Mouse (Mus musculus) embryonic facial prominence, embryonic 12.5 days (tissue): ENCODE data around the gene Smim20. TPM values are rescaled to one million over a fixed set of nuclear protein-coding genes. Genes with fewer than 3 reads are reported as not detected.

Experiments
- ATAC-seq: fragments of 200-750 bp; cut with Nextera tagmentation; 2 replicates; pipeline ENCODE4 v1.8.0; 2017; ENCODE audit not compliant: insufficient number of reproducible peaks, insufficient read depth, low FRiP score, low TSS enrichment
- H3K27ac ChIP-seq: fragments of 300-500 bp; sonication (generic); 2 replicates; pipeline ENCODE4 v1.5.1; 2016; ENCODE audit warnings: mild to moderate bottlenecking
- H3K27me3 ChIP-seq: fragments of 300-500 bp; sonication (generic); 2 replicates; pipeline ENCODE4 v1.6.1; 2016; ENCODE audit warnings: mild to moderate bottlenecking, moderate library complexity
- H3K36me3 ChIP-seq: fragments of 300-500 bp; sonication (generic); 2 replicates; pipeline ENCODE4 v1.6.1; 2016; ENCODE audit warnings: mild to moderate bottlenecking
- H3K4me1 ChIP-seq: fragments of 300-500 bp; sonication (generic); 2 replicates; pipeline ENCODE4 v1.6.1; 2016
- H3K4me2 ChIP-seq: fragments of 300-500 bp; sonication (generic); replicated peaks from 2 replicates; pipeline ENCODE4 v1.6.1; 2016; ENCODE audit warnings: mild to moderate bottlenecking, moderate library complexity
- H3K4me3 ChIP-seq: fragments of 300-500 bp; sonication (generic); 2 replicates; pipeline ENCODE4 v1.5.1; 2016; ENCODE audit warnings: mild to moderate bottlenecking
- H3K9ac ChIP-seq: fragments of 300-500 bp; sonication (generic); 2 replicates; pipeline ENCODE4 v1.6.1; 2016; ENCODE audit warnings: mild to moderate bottlenecking, moderate library complexity
- H3K9me3 ChIP-seq: fragments of 300-500 bp; sonication (generic); 2 replicates; pipeline ENCODE4 v1.6.1; 2016; ENCODE audit warnings: mild to moderate bottlenecking, moderate library complexity
- WGBS: fragments of 180-500 bp; shearing (Covaris S2); methylation state at CpG from one replicate; pipeline ENCODE4 v1.1.7; 2016; 5-methylcytosine and 5-hydroxymethylcytosine counted together
- polyA plus RNA-seq: library from polyadenylated mRNA; unstranded; fragments of >200 nt; fragmentation: Nextera tagmentation; extraction: Ambion mirVana; gene quantifications from 2 replicates; pipeline ENCODE4 v1.2.1, GENCODE M21; 2016

Smim20 gene
- polyA plus RNA-seq, 1 experiment from 2014 or later = 72.7 TPM

- no peak for ATAC-seq
- H3K27ac ChIP-seq = no peak overlapping the region
Observed at GRCm38 (mm10) chr5:53242865-53243499, 23.9 kb upstream of the Smim20 start.

DNA sequence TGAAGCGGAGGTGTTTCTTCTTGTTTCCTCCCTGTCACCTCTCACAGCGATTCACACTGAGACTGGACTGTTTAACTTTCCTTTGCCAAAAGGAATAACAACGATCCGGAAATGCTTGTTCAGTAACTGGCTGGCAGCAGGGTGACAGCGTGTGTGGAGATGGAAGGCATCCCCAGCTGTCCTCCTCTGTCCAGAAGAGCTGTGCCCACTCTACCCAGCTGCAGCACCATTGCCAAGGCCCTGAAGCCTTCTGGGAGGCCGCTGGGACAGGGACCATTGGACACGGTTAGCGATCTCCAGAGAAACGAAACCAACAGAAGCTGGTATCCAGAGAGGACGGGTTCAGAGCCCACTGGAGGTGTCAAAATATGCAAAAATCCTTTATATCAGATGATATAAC lies 22.9 kb upstream of the Smim20 start:
- H3K9ac ChIP-seq = no peak overlapping the region
- 0 out of 2 replicates have a peak, but pooled peaks cover 6% of the 10 kb centered on the region for H3K4me1 ChIP-seq
- H3K27ac ChIP-seq = no peak overlapping the region
- H3K9me3 ChIP-seq = no peaks in the 10 kb centered on the region
- H3K4me2 ChIP-seq = no peak overlapping the region
- H3K27me3 ChIP-seq = no peaks in the 10 kb centered on the region
- H3K4me3 ChIP-seq = no peak overlapping the region
- WGBS = 81% methylated on average over 10 of the region's 10 CpGs
- no peaks in the 10 kb centered on the region for H3K36me3 ChIP-seq
- ATAC-seq = no peak

More at GRCm38 (mm10) chr5:53242865-53243499, 23.9 kb upstream of the Smim20 start:
- H3K27me3 ChIP-seq = no peaks in the 10 kb centered on the region
- no peak overlapping the region for H3K4me2 ChIP-seq
- no peak overlapping the region for H3K4me3 ChIP-seq
- H3K4me1 ChIP-seq = 0 out of 2 replicates have a peak, but pooled peaks cover 6% of the 10 kb centered on the region
- H3K9ac ChIP-seq = no peak overlapping the region
- H3K36me3 ChIP-seq = no peaks in the 10 kb centered on the region
- H3K9me3 ChIP-seq = no peaks in the 10 kb centered on the region
- WGBS = 85% methylated on average over 7 of the region's 7 CpGs

- Histone ChIP-seq H3K9ac (no peak overlapping the region), H3K4me2 (no peak overlapping the region), H3K36me3 (no peaks in the 10 kb centered on the region), H3K9me3 (no peaks in the 10 kb centered on the region), H3K27ac (no peak overlapping the region), H3K27me3 (no peaks in the 10 kb centered on the region; the same call in 1 of the 2 replicates), H3K4me1 (no peaks in the 10 kb centered on the region), H3K4me3 (no peak overlapping the region)
- no peak for ATAC-seq
- WGBS = 66% methylated on average over 11 of the region's 11 CpGs
Observed at GRCm38 (mm10) chr5:53248499-53248898, 18.4 kb upstream of the Smim20 start.

GRCm38 (mm10) chr5:53249431-53250061 lies 17.3 kb upstream of the Smim20 start:
- Histone ChIP-seq H3K27me3 (no peaks in the 10 kb centered on the region; the same call in 1 of the 2 replicates), H3K9ac (no peak overlapping the region), H3K36me3 (no peaks in the 10 kb centered on the region), H3K9me3 (no peaks in the 10 kb centered on the region), H3K4me2 (no peak overlapping the region), H3K4me3 (no peak overlapping the region), H3K27ac (no peak overlapping the region), H3K4me1 (no peaks in the 10 kb centered on the region)
- 80% methylated on average over 4 of the region's 4 CpGs for WGBS
- ATAC-seq = no peak

- no peak overlapping the region for H3K9ac ChIP-seq
- 0 out of 2 replicates have a peak, but pooled peaks cover 7% of the 10 kb centered on the region for H3K4me1 ChIP-seq
- no peak overlapping the region for H3K27ac ChIP-seq
- no peaks in the 10 kb centered on the region for H3K36me3 ChIP-seq
- peaks cover 3% of the 10 kb centered on the region; the same call in 1 of the 2 replicates for H3K27me3 ChIP-seq
- WGBS = 83% methylated on average over 5 of the region's 5 CpGs
- H3K9me3 ChIP-seq = no peaks in the 10 kb centered on the region
- no peak overlapping the region for H3K4me3 ChIP-seq
- no peak for ATAC-seq
- H3K4me2 ChIP-seq = no peak overlapping the region
Observed at GRCm38 (mm10) chr5:53254154-53254553, 12.7 kb upstream of the Smim20 start.

- H3K36me3 ChIP-seq = no peaks in the 10 kb centered on the region
- H3K27ac ChIP-seq = no peak overlapping the region
- 0 out of 2 replicates have a peak, but pooled peaks cover 7% of the 10 kb centered on the region for H3K4me1 ChIP-seq
- WGBS = 54% methylated on average over 3 of the region's 3 CpGs
- peaks cover 3% of the 10 kb centered on the region; the same call in 1 of the 2 replicates for H3K27me3 ChIP-seq
- H3K4me2 ChIP-seq = no peak overlapping the region
- H3K4me3 ChIP-seq = no peak overlapping the region
- H3K9me3 ChIP-seq = no peaks in the 10 kb centered on the region
- H3K9ac ChIP-seq = no peak overlapping the region
- no peak for ATAC-seq
Observed at GRCm38 (mm10) chr5:53254821-53255220, 12.1 kb upstream of the Smim20 start.

GRCm38 (mm10) chr5:53258038-53258786 lies 8.7 kb upstream of the Smim20 start:
- Histone ChIP-seq H3K4me1 (0 out of 2 replicates have a peak, but pooled peaks cover 7% of the 10 kb centered on the region), H3K27ac (no peak overlapping the region), H3K4me2 (peak overlapping the region; percentile 65), H3K27me3 (peaks cover 3% of the 10 kb centered on the region; the same call in 1 of the 2 replicates), H3K36me3 (no peaks in the 10 kb centered on the region), H3K9me3 (no peaks in the 10 kb centered on the region), H3K9ac (peak overlapping the region; percentile 29; the same call in 1 of the 2 replicates), H3K4me3 (peak overlapping the region; percentile 32)
- WGBS = 2% methylated on average over 29 of the region's 29 CpGs
- no peak for ATAC-seq

DNA sequence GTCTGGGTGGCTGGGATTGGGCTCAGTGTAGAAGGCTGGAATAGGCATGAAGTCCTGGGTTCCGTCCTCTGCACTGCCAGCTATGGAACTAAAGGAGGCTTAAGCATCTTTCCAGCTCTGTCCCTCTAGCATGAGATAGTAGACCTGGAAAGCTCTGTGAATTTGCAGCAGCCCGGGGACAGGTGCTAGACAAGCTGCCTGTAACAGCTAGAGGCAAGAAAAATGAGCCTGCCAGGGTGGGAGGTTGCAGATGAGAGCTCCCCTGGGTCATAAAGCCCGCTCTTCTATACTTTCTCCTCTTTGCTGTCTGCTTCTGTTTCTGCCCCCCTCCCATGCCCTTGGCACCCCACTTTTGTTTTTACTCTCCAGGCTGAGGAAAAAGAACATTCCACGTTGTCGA lies 7.0 kb upstream of the Smim20 start:
- no peaks in the 10 kb centered on the region for H3K36me3 ChIP-seq
- no peak overlapping the region for H3K4me2 ChIP-seq
- H3K4me1 ChIP-seq = 0 out of 2 replicates have a peak, but pooled peaks cover 7% of the 10 kb centered on the region
- H3K4me3 ChIP-seq = no peak overlapping the region
- no peak overlapping the region for H3K9ac ChIP-seq
- ATAC-seq = no peak
- peaks cover 3% of the 10 kb centered on the region; the same call in 1 of the 2 replicates for H3K27me3 ChIP-seq
- 53% methylated on average over 5 of the region's 5 CpGs for WGBS
- H3K27ac ChIP-seq = no peak overlapping the region
- H3K9me3 ChIP-seq = no peaks in the 10 kb centered on the region

GRCm38 (mm10) chr5:53261999-53262398 lies 4.9 kb upstream of the Smim20 start:
- H3K27me3 ChIP-seq = peaks cover 3% of the 10 kb centered on the region; the same call in 1 of the 2 replicates
- H3K27ac ChIP-seq = no peak overlapping the region
- H3K4me2 ChIP-seq = no peak overlapping the region
- 79% methylated on average over 10 of the region's 10 CpGs for WGBS
- no peak overlapping the region for H3K4me3 ChIP-seq
- no peaks in the 10 kb centered on the region for H3K9me3 ChIP-seq
- no peaks in the 10 kb centered on the region for H3K36me3 ChIP-seq
- ATAC-seq = no peak
- no peak overlapping the region for H3K9ac ChIP-seq
- H3K4me1 ChIP-seq = 0 out of 2 replicates have a peak, but pooled peaks cover 7% of the 10 kb centered on the region

DNA sequence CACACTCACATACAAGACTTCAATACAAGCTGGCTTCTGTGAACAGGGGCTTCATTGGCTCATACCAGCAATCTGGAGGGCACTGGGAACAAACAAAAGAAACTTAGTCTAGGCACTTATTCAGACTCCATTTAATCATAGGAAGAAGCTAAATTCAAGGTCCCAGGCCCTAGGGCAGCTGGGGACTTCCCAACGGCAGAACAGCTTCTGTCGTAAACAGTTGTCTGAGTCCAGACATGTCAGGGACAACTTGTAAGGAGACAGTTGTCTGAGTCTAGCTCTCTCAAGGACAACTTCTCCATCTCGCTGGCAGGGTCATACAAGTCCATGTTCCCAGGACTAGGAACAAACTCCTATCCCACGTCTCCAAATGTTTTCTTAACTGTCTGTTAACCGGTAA lies 2.8 kb upstream of the Smim20 start:
- H3K4me1 ChIP-seq = peaks cover 7% of the 10 kb centered on the region; the same call in 1 of the 2 replicates
- H3K4me2 ChIP-seq = no peak overlapping the region
- no peaks in the 10 kb centered on the region for H3K9me3 ChIP-seq
- no peak for ATAC-seq
- no peak overlapping the region for H3K27ac ChIP-seq
- 81% methylated on average over 5 of the region's 5 CpGs for WGBS
- no peak overlapping the region for H3K4me3 ChIP-seq
- no peak overlapping the region for H3K9ac ChIP-seq
- no peaks in the 10 kb centered on the region for H3K36me3 ChIP-seq
- no peaks in the 10 kb centered on the region for H3K27me3 ChIP-seq

DNA sequence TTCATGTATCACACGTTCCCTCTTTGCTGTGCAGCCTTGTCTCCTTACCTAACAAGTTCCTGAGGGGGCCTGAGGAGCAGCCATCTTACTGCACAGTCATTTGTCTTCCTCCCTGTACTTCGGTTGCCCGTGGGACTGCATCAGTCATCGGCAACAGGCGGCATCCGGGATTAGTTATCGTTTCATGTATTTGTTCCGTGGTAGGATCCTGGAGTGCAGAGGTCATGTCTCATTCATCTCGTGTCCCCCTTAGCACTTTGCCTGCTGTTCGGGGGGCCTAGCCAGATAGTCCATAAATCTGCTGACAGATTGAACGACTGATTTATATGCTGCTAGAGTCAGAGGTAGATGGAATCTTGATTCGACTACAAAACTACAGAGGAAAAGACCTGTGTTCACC lies 1.1 kb upstream of the Smim20 start:
- no peak overlapping the region for H3K9ac ChIP-seq
- 84% methylated on average over 12 of the region's 12 CpGs for WGBS
- H3K4me1 ChIP-seq = peaks cover 7% of the 10 kb centered on the region; the same call in 1 of the 2 replicates
- no peak for ATAC-seq
- H3K4me2 ChIP-seq = no peak overlapping the region
- H3K4me3 ChIP-seq = no peak overlapping the region
- no peaks in the 10 kb centered on the region for H3K36me3 ChIP-seq
- no peaks in the 10 kb centered on the region for H3K9me3 ChIP-seq
- H3K27ac ChIP-seq = no peak overlapping the region
- no peaks in the 10 kb centered on the region for H3K27me3 ChIP-seq
